Mouse (Mus musculus) liver, embryonic 11.5 days (tissue): ENCODE measurements around the gene Kctd2. TPM values are rescaled to one million over a fixed set of nuclear protein-coding genes. Genes with fewer than 3 reads are reported as not detected.
A peak's percentile ranks its signal among the peaks of the same experiment; 100 is the strongest.

Experiments
- ATAC-seq: fragments of 200-750 bp; cut with Nextera tagmentation; replicated peaks from 2 replicates; pipeline ENCODE4 v1.8.0; 2017; ENCODE audit warnings: moderate number of reproducible peaks, mild to moderate bottlenecking, moderate TSS enrichment, moderate library complexity; ENCODE audit not compliant: low FRiP score
- DNase-seq: peaks from one replicate; pipeline ENCODE4 v3.0.0-alpha.2; 2017; ENCODE audit warnings: low spot score
- H3K27ac ChIP-seq: fragments of 300-500 bp; sonication (generic); 2 replicates; pipeline ENCODE4 v1.5.1; 2014; ENCODE audit warnings: mild to moderate bottlenecking, low read depth, low read length, control low read depth
- H3K27me3 ChIP-seq: fragments of 300-500 bp; sonication (generic); replicated peaks from 2 replicates; pipeline ENCODE4 v1.6.1; 2014; ENCODE audit warnings: low read length, mixed read lengths; ENCODE audit not compliant: control insufficient read depth, insufficient read depth
- H3K36me3 ChIP-seq: fragments of 300-500 bp; sonication (generic); 2 replicates; pipeline ENCODE4 v1.6.1; 2014; ENCODE audit warnings: mild to moderate bottlenecking, low read length, moderate library complexity, mixed read lengths; ENCODE audit not compliant: control insufficient read depth, insufficient read depth
- H3K4me1 ChIP-seq: fragments of 300-500 bp; sonication (generic); replicated peaks from 2 replicates; pipeline ENCODE4 v1.6.1; 2014; ENCODE audit warnings: low read length, mixed read lengths; ENCODE audit not compliant: control insufficient read depth, insufficient read depth
- H3K4me2 ChIP-seq: fragments of 300-500 bp; sonication (generic); 2 replicates; pipeline ENCODE4 v1.6.1; 2014; ENCODE audit warnings: mild to moderate bottlenecking, control low read depth, moderate library complexity
- H3K4me3 ChIP-seq: fragments of 300-500 bp; sonication (generic); 2 replicates; pipeline ENCODE4 v1.5.1; 2014; ENCODE audit warnings: low read depth, low read length, control low read depth
- H3K9ac ChIP-seq: fragments of 300-500 bp; sonication (generic); 2 replicates; pipeline ENCODE4 v1.6.1; 2014; ENCODE audit warnings: low read depth, low read length, control low read depth
- H3K9me3 ChIP-seq: fragments of 300-500 bp; sonication (generic); 2 replicates; pipeline ENCODE4 v1.6.1; 2016; ENCODE audit warnings: low read length, inconsistent platforms, mixed read lengths; ENCODE audit not compliant: control insufficient read depth
- WGBS: fragments of 180-500 bp; shearing (Covaris S2); extraction: QIAGEN DNeasy Blood & Tissue Kit; methylation state at CpG from one replicate; pipeline ENCODE4 v1.1.7; 2014; 5-methylcytosine and 5-hydroxymethylcytosine counted together
- polyA plus RNA-seq: library from polyadenylated mRNA; unstranded; fragments of >200 nt; fragmentation: Nextera tagmentation; extraction: Ambion mirVana; gene quantifications from 2 replicates; pipeline ENCODE4 v1.2.1, GENCODE M21; 2014

Gene Kctd2
- polyA plus RNA-seq, 1 experiment from 2014 or later = 8.4 TPM

- no peak overlapping the region for H3K4me3 ChIP-seq
- no peak overlapping the region; the same call in 1 of the 2 replicates for H3K27ac ChIP-seq
- no peaks in the 10 kb centered on the region for H3K9me3 ChIP-seq
- H3K4me2 ChIP-seq = no peak overlapping the region
- WGBS = 63% methylated on average over 6 of the region's 6 CpGs
- H3K4me1 ChIP-seq = peaks cover 23% of the 10 kb centered on the region
- H3K36me3 ChIP-seq = peaks cover 12% of the 10 kb centered on the region; the same call in 1 of the 2 replicates
- no peak for ATAC-seq
- H3K9ac ChIP-seq = no peak overlapping the region
- H3K27me3 ChIP-seq = no peaks in the 10 kb centered on the region
- no peak for DNase-seq
Observed at GRCm38 (mm10) chr11:115408266-115408920, 11.5 kb upstream of the Kctd2 start.

- H3K27me3 ChIP-seq = no peaks in the 10 kb centered on the region
- no peak overlapping the region for H3K27ac ChIP-seq
- H3K9ac ChIP-seq = no peak overlapping the region
- peaks cover 12% of the 10 kb centered on the region; the same call in 1 of the 2 replicates for H3K36me3 ChIP-seq
- no peak overlapping the region for H3K4me2 ChIP-seq
- no peak for ATAC-seq
- no peak for DNase-seq
- H3K9me3 ChIP-seq = no peaks in the 10 kb centered on the region
- no peak overlapping the region for H3K4me3 ChIP-seq
- 91% methylated on average over 7 of the region's 7 CpGs for WGBS
- H3K4me1 ChIP-seq = peaks cover 23% of the 10 kb centered on the region
Observed at GRCm38 (mm10) chr11:115409556-115409955, 10.4 kb upstream of the Kctd2 start.

- H3K4me3 ChIP-seq = peak overlapping the region; percentile 97
- DNase-seq = peak; percentile 67
- peak overlapping the region; percentile 100 for H3K4me2 ChIP-seq
- H3K4me1 ChIP-seq = peaks cover 21% of the 10 kb centered on the region
- WGBS = 2% methylated on average over 45 of the region's 45 CpGs
- H3K36me3 ChIP-seq = peaks cover 13% of the 10 kb centered on the region
- no peaks in the 10 kb centered on the region for H3K9me3 ChIP-seq
- peak overlapping the region; percentile 94 for H3K9ac ChIP-seq
- ATAC-seq = peak; percentile 73
- H3K27ac ChIP-seq = peak overlapping the region; percentile 80
- no peaks in the 10 kb centered on the region for H3K27me3 ChIP-seq
Observed at GRCm38 (mm10) chr11:115420336-115421190, 635 bp downstream of the Kctd2 start.

GRCm38 (mm10) chr11:115421328-115421727 is 1.4 kb downstream of the Kctd2 start:
- Histone ChIP-seq H3K4me1 (peaks cover 21% of the 10 kb centered on the region), H3K4me2 (peak overlapping the region; percentile 100), H3K9me3 (no peaks in the 10 kb centered on the region), H3K27me3 (no peaks in the 10 kb centered on the region), H3K4me3 (peak overlapping the region; percentile 97), H3K27ac (no peak overlapping the region), H3K9ac (no peak overlapping the region), H3K36me3 (peaks cover 8% of the 10 kb centered on the region; the same call in 1 of the 2 replicates)
- ATAC-seq (no peak), DNase-seq (no peak)
- 74% methylated on average over 1 of the region's 1 CpGs for WGBS

- no peaks in the 10 kb centered on the region for H3K27me3 ChIP-seq
- peaks cover 21% of the 10 kb centered on the region for H3K4me1 ChIP-seq
- H3K9me3 ChIP-seq = no peaks in the 10 kb centered on the region
- no peak overlapping the region for H3K27ac ChIP-seq
- peaks cover 4% of the 10 kb centered on the region; the same call in 1 of the 2 replicates for H3K36me3 ChIP-seq
- ATAC-seq (no peak), DNase-seq (no peak)
- WGBS = 87% methylated on average over 16 of the region's 16 CpGs
- H3K4me3 ChIP-seq = no peak overlapping the region
- H3K9ac ChIP-seq = no peak overlapping the region
- H3K4me2 ChIP-seq = no peak overlapping the region
Observed at GRCm38 (mm10) chr11:115421972-115422371, 2.0 kb downstream of the Kctd2 start.

GRCm38 (mm10) chr11:115423091-115423490 is 3.2 kb downstream of the Kctd2 start:
- WGBS = 68% methylated on average over 3 of the region's 3 CpGs
- no peaks in the 10 kb centered on the region for H3K9me3 ChIP-seq
- ATAC-seq = no peak
- peaks cover 18% of the 10 kb centered on the region for H3K4me1 ChIP-seq
- no peak overlapping the region for H3K27ac ChIP-seq
- no peak overlapping the region for H3K4me3 ChIP-seq
- H3K4me2 ChIP-seq = no peak overlapping the region
- H3K9ac ChIP-seq = no peak overlapping the region
- H3K36me3 ChIP-seq = 0 out of 2 replicates have a peak, but pooled peaks cover 4% of the 10 kb centered on the region
- H3K27me3 ChIP-seq = no peaks in the 10 kb centered on the region
- DNase-seq = no peak

- Histone ChIP-seq H3K27me3 (no peaks in the 10 kb centered on the region), H3K36me3 (0 out of 2 replicates have a peak, but pooled peaks cover 4% of the 10 kb centered on the region), H3K4me1 (peaks cover 9% of the 10 kb centered on the region), H3K4me2 (no peak overlapping the region), H3K27ac (no peak overlapping the region), H3K9me3 (no peaks in the 10 kb centered on the region), H3K9ac (no peak overlapping the region), H3K4me3 (no peak overlapping the region)
- ATAC-seq (no peak), DNase-seq (no peak)
- 79% methylated on average over 7 of the region's 7 CpGs for WGBS
Observed at GRCm38 (mm10) chr11:115424666-115425065, 4.7 kb downstream of the Kctd2 start.

- no peaks in the 10 kb centered on the region for H3K9me3 ChIP-seq
- H3K27ac ChIP-seq = no peak overlapping the region
- no peak for DNase-seq
- no peak overlapping the region for H3K4me3 ChIP-seq
- WGBS = 87% methylated on average over 6 of the region's 6 CpGs
- peaks cover 11% of the 10 kb centered on the region; the same call in 1 of the 2 replicates for H3K36me3 ChIP-seq
- no peaks in the 10 kb centered on the region for H3K27me3 ChIP-seq
- no peak for ATAC-seq
- H3K4me2 ChIP-seq = no peak overlapping the region
- H3K9ac ChIP-seq = no peak overlapping the region
- peaks cover 9% of the 10 kb centered on the region for H3K4me1 ChIP-seq
Observed at GRCm38 (mm10) chr11:115425671-115426070, 5.7 kb downstream of the Kctd2 start.
